Mouse (Mus musculus): ENCODE data around the gene Gtf2ird2. TPM values are rescaled to one million over a fixed set of nuclear protein-coding genes. Genes with fewer than 3 reads are reported as not detected.

Gtf2ird2 gene
- 1 to 10 TPM; 7.4 to 7.7 TPM for total RNA-seq (2021)

GRCm38 (mm10) chr5:134183880-134184808 lies at the start of gene Gtf2ird2:
Gtf2ird2 (plus strand) TSS chr5:134184019.
- peak; percentile 98 to 99 for DNase-seq
- intact Hi-C loops (cut with DNase I): loop anchor here (5.0 kb wide), 1 partner anchor 303 kb away; no protein-coding TSS in a partner anchor

- DNase-seq: no peak
- intact Hi-C loops (cut with DNase I): no loop called here
Measured at GRCm38 (mm10) chr5:134136022-134136421, 47.8 kb upstream of the Gtf2ird2 start.

- intact Hi-C loops (cut with DNase I): no loop called here
- DNase-seq: no peak
Measured at GRCm38 (mm10) chr5:134137933-134138332, 45.9 kb upstream of the Gtf2ird2 start.

GRCm38 (mm10) chr5:134139429-134139828 lies 44.4 kb upstream of the Gtf2ird2 start:
- intact Hi-C loops (cut with DNase I): no loop called here

GRCm38 (mm10) chr5:134141236-134141635 lies 42.6 kb upstream of the Gtf2ird2 start:
- intact Hi-C loops (cut with DNase I): no loop called here
- DNase-seq: no peak

More at GRCm38 (mm10) chr5:134139429-134139828, 44.4 kb upstream of the Gtf2ird2 start:
- no peak for DNase-seq

GRCm38 (mm10) chr5:134142381-134142780 lies 41.4 kb upstream of the Gtf2ird2 start:
- peak; percentile 44 to 60 for DNase-seq
- intact Hi-C loops (cut with DNase I): no loop called here

- intact Hi-C loops (cut with DNase I): no loop called here
- DNase-seq: no peak
Measured at GRCm38 (mm10) chr5:134144986-134145385, 38.8 kb upstream of the Gtf2ird2 start.

- intact Hi-C loops (cut with DNase I): no loop called here
- peak; percentile 27 to 32 for DNase-seq
Measured at GRCm38 (mm10) chr5:134147194-134147753, 36.5 kb upstream of the Gtf2ird2 start.

GRCm38 (mm10) chr5:134148153-134148552 lies 35.7 kb upstream of the Gtf2ird2 start:
- intact Hi-C loops (cut with DNase I): no loop called here
- DNase-seq: peak; percentile 36 to 40

- intact Hi-C loops (cut with DNase I): no loop called here
Measured at GRCm38 (mm10) chr5:134151895-134152294, 31.9 kb upstream of the Gtf2ird2 start.

GRCm38 (mm10) chr5:134155916-134156466 lies 27.8 kb upstream of the Gtf2ird2 start:
- intact Hi-C loops (cut with DNase I): no loop called here
- peak in 1 of 2 experiments; percentile 27 for DNase-seq

More at GRCm38 (mm10) chr5:134151895-134152294, 31.9 kb upstream of the Gtf2ird2 start:
- DNase-seq: no peak

- intact Hi-C loops (cut with DNase I): no loop called here
- DNase-seq: no peak
Measured at GRCm38 (mm10) chr5:134164688-134165087, 19.1 kb upstream of the Gtf2ird2 start.

GRCm38 (mm10) chr5:134166642-134167041 lies 17.2 kb upstream of the Gtf2ird2 start:
- intact Hi-C loops (cut with DNase I): no loop called here
- no peak for DNase-seq

- intact Hi-C loops (cut with DNase I): no loop called here
- DNase-seq: no peak
Measured at GRCm38 (mm10) chr5:134168033-134168432, 15.8 kb upstream of the Gtf2ird2 start.

GRCm38 (mm10) chr5:134169231-134169630 lies 14.6 kb upstream of the Gtf2ird2 start:
- intact Hi-C loops (cut with DNase I): no loop called here
- DNase-seq: no peak

- DNase-seq: no peak
- intact Hi-C loops (cut with DNase I): no loop called here
Measured at GRCm38 (mm10) chr5:134170167-134170566, 13.7 kb upstream of the Gtf2ird2 start.

GRCm38 (mm10) chr5:134173206-134173605 lies 10.6 kb upstream of the Gtf2ird2 start:
- intact Hi-C loops (cut with DNase I): no loop called here
- DNase-seq: peak; percentile 25 to 60

GRCm38 (mm10) chr5:134175696-134176095 lies 8.1 kb upstream of the Gtf2ird2 start:
- DNase-seq: no peak
- intact Hi-C loops (cut with DNase I): no loop called here

GRCm38 (mm10) chr5:134176169-134176881 lies 7.5 kb upstream of the Gtf2ird2 start, which contains the start of gene Rcc1l:
Rcc1l (minus strand) TSS chr5:134176774.
- DNase-seq: peak; percentile 90 to 91
- intact Hi-C loops (cut with DNase I): no loop called here

- intact Hi-C loops (cut with DNase I): no loop called here
- DNase-seq: no peak
Measured at GRCm38 (mm10) chr5:134178536-134178935, 5.3 kb upstream of the Gtf2ird2 start.

GRCm38 (mm10) chr5:134179871-134180270 lies 3.9 kb upstream of the Gtf2ird2 start:
- DNase-seq: peak; percentile 87 to 93
- intact Hi-C loops (cut with DNase I): loop anchor here (1.0 to 5.0 kb wide), 2 partner anchors 161 to 307 kb away; no protein-coding TSS in a partner anchor

Data from heart, postnatal 10 days (tissue).